Mouse (Mus musculus): ENCODE results near the gene Fgfr2.

GRCm38 (mm10) chr7:130896064-130896463 is 2227.1 kb downstream of the Fgfr2 start:
- TF ChIP-seq CTCF (IDR thresholded peaks at IDR 0.05; ENCODE audit: control insufficient read depth, insufficient read depth, insufficient read length): no peak
- no peak for TF ChIP-seq USF1 (IDR thresholded peaks at IDR 0.05; ENCODE audit: low read depth)
- TF ChIP-seq MAX (IDR thresholded peaks at IDR 0.05): no peak
- no peak for TF ChIP-seq MYOG (IDR thresholded peaks at IDR 0.05; ENCODE audit: control insufficient read depth, extremely low read depth, insufficient read length)
